Mouse (Mus musculus): ENCODE data around the gene Ctnnbl1. TPM values are rescaled to one million over a fixed set of nuclear protein-coding genes. Genes with fewer than 3 reads are reported as not detected.

Gene Ctnnbl1
- total RNA-seq, 2 experiments from 2014 or later: 9.7 to 12.8 TPM

DNA sequence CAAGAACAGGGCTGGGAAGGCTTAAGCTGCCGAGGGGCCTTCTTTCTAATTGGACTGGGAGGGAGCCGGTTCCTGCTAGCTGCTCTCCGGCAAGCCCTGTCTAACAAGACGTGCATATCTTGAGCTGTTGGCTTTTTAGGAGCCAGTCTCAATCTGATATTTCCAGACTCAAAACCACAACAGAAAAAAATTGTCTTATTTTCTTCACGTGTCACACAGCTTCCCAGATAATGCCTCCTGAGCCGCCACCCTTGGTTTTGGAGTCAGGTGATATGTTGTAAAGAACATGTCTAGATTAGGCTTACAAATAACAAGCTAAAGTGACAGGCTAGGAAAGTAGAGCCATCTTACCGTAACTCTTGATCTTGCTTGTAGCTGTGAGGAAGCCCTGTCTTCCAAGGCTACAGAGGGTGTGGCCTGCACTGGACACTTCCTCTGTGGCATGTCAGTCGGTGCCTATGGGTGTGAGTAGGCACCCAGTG lies 56.7 kb downstream of the Ctnnbl1 start:
- no peak for DNase-seq

DNA sequence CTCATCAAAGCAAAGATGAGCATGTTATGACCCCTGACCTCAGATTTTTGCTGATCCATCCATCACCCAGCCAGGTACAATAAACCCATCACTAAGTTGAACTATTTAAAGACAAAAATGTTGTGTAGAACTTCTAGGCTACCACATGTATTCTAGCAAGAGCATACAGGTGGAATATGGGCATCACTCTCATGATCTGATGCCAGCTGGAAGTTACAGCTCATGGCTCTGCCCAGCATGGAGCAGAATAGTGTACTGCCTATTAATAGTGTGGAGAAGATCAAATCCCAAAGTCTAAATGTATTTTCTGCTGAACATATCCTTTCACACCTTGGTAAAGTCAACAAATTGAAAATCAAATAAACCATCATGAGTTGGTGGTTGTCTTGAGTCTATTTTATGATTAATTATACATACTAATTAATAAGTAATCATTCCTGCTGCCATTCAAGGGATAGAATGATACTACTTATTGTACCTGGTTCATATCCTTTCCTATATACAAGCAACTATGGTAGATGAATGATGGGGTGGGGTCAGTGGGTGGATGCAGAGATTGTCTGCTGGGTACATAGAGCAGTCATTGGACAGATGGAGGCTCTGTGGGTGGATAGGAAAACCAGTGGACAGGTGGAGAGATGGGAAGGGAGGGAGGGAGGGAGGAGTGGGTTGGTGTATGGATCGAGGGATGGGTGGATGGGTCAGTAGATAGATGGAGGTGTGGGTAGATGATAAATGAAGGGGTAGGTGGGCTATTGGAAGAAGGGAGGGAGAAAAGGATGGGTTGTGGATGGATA lies 58.6 kb downstream of the Ctnnbl1 start:
- DNase-seq: no peak

DNA sequence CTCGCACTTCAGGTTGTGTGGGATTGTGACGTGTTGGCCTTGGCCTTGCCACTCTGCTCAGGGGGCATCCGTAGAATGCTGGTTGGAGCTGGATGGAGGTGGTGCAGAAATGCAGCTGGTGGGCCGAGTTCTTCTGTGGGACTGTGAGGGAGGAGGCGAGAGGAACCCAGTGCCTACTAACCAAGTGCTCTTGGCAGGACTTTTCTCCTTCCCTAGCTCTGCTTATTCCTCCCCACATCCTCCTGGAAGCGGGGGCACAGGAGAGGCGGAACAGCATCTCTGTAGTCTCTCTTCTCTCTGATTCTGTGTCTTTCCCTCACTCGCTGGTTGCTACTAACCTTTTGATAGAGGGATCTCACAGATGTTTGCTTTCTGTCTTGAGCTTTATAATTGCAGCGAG lies 62.3 kb downstream of the Ctnnbl1 start:
- no peak for DNase-seq

DNA sequence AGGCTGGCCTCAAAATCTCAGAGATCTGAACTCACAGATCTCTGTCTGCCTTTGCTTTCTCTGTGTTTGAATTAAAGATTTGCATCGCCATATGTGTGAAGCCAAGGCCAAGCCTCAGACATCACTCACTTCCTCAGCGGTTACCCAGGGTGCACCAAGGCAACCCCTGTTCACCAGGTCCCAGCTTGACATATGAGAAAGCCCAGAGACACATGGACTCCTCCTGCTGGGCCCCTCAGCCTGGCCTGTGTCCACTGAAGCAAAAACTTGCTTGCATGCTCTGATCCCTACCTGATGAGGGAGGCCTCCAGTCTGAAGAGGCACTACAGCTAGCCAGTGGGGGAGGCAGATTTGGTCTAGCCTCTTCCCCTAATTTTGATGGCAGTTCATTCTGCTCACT lies 63.1 kb downstream of the Ctnnbl1 start:
- no peak for DNase-seq

DNA sequence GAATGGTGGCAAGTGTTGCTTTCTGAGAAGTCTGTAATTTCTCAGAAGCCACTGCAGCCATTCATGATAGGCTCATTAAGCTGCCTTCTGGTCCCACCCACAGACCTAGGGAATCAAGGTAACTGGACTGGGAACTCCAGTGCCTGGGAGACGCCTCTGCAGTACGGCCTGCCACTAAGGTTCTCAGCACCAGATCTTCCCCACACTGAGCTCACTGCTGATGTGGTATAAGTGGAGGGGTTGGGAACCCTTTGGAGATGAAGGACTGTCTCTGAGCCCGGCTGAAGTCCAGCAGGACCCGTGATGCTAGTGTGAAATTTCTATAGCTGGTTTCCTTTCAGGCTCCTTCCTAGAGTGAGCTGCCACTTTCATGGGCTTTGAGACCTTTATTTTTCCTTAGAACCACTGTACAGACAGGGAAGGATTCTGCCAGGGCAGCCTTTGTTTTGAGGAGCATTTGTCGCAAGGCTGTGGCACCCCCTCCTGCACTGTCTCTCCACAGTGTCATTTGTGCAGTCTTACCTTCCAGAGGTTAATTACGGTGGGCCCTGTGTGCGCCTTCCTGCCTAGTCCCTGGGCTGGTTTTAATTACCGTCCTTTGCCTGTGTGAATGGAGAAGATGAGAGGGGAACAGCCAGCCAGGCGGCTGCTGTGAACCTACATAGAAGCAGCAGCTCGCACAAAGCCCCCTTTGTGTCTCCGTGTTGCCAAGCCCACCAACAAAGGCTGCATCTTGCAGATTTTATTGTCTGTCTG lies 63.7 kb downstream of the Ctnnbl1 start:
- DNase-seq: no peak

DNA sequence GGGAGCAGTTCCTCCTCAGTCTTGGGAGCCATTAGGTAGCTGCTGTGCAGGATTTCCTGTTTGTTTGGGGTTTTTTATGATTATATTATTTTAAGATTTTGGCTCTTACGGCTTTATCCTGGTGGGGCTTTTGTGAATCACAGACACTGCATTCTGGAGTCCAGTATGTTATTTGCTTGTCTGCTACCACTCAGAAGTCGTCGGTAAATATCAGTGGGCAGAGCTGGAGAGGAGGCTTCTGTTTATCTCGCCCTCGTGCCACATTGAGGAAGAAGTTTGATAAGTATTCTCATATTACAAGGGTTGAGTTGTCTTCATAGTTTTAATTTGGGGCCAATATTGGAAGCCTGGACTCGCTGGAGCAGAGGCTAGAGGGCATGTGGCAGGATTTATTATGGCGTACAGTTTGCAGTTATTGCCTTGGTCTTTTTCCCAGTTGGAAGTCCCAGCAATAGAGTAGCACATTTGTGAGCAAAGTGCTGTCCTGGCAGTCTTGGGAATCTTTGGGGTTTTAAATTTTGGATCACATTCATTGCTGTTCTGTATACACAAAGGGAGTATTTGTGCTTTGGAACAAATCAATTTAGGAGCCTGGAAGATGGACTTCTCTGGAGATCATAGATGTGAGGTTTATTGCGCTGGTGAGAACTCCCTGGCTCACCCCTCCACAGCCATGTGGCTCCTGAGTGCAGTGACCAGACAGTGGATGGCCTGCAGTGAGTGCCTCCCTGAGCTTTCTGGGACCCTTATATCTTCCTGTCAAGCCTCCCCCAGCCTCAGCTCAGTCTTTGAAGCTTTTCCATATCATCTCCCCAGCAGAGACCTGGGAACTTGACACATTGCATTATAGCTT lies 64.5 kb downstream of the Ctnnbl1 start:
- no peak for DNase-seq

DNA sequence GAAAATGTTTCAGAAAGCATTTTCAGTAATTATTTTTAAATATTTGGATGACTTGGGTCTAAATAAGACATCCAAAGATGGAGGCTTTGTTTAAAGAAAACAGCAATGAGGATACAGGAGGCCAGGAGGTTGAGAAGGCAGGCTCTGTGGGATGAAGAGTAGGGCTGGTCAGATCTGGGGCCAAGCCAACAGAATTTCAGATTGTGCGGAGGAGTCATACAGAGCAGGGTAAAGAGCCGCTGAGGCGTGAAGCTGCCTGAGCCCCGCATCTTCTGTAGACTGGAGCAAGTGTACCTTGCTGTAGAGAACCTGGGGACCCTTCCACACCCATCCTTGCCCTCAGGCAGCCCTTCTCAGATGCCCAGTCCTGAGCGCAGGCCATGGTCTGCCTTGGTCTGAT lies 65.5 kb downstream of the Ctnnbl1 start:
- no peak for DNase-seq

DNA sequence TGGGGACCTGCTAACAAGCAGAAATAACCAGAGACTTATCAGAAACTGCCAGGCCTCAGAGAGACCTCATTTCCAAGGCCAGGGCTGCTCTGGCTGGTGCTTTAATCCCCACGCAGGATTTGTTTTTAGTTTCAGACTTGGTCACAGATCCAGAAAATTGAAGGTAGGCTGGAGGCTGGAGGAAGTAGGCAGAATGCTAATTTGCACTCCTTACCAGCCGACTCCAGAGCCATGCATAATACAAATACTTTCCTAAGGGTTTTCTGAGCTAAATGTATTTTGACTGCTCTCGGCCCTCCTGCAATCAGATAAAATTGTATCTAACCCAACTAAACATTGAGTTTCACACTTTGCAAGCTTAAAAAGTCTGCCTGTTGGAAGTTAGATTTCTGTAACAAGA lies 67.2 kb downstream of the Ctnnbl1 start:
- no peak for DNase-seq

DNA sequence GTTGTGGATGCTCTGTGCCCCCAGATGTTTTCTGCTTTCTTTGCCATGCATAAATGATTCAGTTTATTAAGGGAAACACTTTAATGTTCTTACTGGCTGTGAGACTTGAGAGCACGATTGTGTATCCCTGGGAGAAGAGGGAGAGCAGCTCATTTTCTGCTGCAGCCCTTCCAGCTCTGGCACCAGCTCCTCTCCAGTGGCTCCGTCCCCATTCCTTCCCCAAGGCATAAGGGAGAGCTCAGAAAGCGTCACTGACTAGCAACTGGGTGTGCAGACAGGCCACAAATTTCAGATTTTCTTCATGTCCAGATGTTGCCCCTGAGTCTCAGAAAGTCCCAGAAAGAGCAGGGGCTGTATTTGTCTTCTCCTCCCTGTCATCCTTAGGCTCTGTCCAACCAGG lies 67.9 kb downstream of the Ctnnbl1 start:
- DNase-seq: no peak

DNA sequence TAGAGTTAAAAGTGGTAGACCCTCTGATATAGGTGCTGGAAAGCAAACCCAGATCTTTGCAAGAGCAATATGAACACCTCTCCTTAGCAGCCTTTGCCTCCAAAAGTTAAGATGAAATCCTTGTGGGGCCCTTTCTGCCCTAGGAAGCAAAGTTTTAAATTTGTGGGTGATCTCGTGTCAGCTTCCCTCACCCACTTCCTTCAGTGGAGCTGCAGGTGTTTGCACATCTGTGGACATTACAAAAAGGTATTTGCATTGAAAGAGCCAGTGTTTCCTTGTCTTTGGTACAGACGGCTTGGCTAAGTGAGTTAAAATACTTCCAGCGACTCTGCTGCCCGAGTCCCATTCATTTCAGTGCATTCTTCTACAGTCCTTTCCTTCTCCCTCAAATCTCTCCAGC lies 69.9 kb downstream of the Ctnnbl1 start:
- DNase-seq: no peak

DNA sequence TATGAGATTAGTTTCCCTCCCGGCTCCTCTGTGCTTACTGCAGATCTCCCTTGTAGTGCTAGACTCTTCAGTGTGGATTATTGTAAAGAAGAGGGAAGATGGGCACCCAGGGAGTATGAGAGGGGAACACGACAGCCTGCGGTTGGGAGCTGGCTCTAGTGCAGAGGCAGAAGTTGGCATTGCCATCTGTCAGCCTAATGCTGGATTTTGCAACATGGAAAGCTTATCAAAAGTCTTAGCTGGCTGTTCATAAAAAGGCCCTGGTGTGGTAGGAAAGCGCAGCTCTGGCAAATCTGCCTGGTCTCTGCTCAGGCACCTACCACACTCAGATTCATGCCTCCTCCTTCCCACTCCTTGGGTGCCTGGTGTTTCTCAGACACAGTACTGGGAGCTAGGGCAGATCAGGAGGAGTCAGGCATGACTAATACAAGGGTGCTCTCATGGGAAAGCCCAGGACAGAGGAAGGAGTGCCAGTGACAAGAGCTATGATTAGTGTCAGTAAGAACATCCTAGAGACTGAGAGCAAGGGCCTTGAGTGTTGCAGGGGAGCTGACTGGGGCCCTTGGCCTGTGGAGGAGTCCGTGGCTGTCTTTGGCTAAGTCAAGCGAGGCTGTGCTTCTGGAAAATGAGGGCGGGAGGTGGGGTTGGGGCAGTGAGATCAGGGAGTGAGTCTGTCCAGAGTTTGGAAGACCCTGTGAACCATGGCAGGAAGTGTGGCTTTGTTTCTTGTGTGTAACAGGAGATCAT lies 70.6 kb downstream of the Ctnnbl1 start:
- no peak for DNase-seq

DNA sequence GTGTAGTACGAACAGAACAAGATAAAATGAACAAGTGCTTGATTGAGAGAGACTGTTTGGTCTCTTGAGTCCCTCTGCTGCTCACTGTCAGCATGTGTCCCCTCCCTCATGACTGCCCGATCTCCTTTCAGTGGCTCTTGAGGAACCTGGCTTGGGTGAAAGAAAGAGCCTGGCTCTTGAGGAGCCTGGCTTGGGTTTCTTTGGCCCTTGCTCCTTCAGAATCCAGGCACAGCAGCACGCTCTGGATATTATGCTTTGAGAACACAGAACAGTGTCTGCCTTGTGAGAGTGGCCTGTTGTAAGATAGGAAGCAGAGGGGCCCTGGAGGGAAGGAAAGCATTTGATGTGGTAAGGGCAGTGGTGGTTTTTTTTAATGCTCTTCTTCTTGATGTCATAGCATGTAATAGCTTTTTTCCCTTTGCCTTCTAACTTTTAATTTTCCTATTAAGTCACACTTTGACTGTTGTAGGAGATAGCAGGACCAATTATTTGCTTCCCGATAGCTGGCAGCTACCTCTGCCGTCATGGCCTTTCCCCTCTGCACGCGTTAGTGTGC lies 71.2 kb downstream of the Ctnnbl1 start:
- no peak for DNase-seq

DNA sequence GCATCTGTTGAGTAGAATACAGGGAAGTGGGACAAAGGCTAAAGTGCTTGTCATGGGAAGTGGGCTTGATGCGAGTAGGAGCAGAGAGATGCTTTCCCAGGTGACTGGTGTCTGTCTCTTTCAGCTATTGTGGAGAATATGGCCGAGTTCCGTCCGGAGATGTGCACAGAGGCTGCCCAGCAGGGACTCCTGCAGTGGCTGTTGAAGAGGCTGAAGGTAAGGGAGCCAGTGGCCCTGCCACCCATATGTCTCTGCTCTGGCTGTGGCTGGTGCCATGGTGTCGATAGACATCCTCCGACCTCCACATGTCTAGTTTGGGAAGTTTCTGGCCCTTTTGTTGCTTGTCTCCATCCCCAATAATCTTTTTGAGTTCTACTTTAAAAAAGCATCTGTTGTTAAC lies 72.1 kb downstream of the Ctnnbl1 start:
- DNase-seq: no peak

DNA sequence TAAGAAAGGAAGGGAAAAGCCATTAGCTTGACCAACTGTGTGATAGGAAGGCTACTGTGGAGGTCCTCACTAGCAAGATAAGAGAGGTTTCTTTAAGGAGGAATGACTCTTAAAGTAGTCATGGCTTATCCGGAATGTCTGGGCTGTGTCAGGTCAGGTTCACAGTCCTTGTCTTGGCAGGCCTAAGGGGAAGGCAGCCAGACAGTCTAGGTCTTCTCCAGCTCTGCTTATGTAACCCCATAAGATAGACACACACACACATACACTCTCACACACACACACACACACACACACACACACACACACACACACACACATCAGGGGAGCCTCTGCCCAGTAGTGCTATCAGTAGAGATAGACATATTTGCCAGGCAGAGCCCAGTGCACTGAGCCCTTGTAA lies 73.5 kb downstream of the Ctnnbl1 start:
- DNase-seq: no peak

DNA sequence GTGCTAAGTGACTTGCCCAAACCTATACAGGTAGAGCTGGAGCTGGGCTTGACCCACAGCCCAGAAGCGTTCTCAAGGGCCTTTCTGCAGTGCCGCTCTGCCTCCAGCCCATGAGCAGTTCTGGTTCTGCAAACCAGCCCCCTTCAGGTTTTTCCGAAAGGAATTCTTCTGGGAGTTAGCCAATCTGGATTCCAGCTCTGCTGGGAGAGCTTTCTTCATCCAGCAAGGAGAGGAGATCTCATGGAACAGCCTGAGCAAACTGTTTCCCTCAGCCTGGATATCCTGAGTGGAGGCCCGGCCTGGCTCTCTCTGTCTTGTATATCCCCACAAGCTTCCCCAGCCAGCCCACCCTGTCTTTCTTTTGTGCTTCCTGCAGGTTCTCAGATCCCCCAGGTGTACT lies 75.9 kb downstream of the Ctnnbl1 start:
- no peak for DNase-seq

DNA sequence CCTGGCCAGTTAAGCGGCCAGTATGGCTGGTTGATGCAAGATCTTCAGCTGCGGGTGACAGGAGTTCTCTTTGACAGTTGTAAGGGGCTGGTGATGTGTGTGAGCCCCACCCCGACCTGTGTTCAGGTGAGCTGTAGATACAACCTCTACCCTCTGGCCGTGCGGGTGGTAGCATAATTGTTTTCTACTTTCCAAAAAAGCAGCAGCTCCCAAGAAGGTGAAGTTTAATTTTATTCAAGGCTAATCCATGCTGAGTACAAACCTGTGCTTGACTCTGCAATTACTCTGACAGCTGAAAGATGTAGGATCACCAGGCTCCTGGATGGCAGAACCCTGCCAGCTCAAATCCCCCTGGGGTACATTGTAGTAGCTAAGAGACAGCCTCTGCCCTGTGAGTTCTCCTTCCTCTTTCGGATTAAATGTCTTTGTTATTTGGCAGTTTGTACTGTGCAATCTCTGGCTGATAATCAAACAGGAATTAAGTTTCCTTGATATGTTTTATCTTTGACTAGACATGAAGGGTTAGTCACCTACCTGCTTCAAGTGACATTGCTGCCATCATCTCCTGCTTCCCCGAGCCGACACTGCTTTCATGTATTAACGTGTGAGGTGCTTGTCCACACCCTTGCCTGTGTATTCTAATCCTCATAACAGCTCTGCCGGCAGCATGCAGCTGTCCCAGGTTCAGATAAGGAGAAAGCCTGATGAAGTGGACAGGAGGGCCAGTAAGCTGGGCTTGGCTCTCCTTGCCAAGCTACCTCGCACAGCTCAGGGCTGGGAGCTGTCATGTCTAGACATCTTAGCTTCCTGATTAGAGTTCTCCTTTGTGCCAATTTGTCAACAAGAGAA lies 77.1 kb downstream of the Ctnnbl1 start:
- no peak for DNase-seq

DNA sequence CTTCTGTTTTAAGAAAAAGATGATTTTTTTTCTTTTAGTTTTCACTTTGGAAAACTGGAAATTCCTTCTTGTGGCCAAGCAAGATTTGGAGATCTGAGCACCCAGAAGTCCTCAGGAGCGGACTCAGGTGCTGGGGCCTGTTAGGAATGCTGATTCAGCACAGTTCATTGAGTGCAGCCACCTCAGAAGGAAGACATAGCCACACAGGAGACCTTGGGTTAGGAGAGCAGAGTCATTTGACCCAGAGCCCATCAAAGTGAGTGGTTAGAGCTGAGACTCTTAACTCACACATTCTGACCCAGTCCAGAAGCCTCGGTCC lies 77.7 kb downstream of the Ctnnbl1 start:
- DNase-seq: no peak

DNA sequence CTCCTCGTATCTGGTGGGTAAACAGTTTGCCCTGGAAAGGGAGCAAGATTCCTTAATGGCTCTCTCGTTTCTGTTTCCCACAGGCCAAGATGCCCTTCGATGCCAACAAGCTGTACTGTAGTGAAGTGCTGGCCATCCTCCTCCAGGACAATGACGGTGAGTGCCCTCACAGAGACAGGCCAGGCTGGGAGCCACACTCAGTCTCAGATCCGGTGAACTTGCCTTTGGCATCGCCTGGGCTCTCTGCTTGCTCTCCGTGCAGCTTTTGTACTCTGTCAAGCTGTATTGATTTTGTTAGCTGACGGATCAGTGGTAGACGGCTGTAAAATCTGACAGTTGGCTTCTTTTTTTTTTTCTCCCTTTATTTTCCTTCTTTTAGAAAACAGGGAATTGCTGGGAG lies 80.5 kb downstream of the Ctnnbl1 start:
- no peak for DNase-seq

DNA sequence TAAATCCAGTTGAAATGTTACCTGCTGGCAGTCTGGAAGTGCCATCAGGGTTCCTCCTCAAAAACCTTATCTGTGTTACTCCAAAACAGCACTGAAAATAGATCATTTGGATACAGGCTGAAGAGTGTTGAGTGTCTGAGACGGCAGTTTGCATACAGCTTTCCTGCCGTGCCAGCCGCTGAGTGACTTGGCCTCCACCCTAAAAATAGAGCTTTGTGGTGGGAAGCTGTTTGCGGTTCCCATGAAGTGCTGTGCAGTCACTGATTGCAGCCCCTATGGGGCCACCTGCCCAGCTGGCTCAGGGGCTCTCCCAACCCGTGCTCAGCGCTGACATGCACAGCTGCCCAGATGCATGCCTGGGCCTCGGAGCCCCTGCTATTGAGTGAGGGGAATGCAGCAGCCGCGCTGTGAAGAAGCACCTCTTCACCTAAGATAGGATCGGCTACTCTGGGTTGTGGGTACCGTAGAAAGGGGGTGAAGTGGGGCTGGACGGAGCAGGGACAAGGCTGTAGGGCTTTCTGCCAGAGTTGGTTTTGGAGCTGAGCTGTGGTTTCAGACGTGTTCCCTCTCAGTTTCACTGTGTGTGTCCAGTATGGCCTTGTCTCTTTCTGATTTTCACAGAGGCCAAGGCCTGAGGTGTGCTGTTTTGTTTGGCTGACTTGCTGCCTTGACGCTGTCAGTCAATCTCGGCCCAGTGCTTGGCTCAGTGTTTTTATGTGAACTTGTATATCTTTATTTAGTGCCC lies 81.5 kb downstream of the Ctnnbl1 start:
- DNase-seq: no peak

DNA sequence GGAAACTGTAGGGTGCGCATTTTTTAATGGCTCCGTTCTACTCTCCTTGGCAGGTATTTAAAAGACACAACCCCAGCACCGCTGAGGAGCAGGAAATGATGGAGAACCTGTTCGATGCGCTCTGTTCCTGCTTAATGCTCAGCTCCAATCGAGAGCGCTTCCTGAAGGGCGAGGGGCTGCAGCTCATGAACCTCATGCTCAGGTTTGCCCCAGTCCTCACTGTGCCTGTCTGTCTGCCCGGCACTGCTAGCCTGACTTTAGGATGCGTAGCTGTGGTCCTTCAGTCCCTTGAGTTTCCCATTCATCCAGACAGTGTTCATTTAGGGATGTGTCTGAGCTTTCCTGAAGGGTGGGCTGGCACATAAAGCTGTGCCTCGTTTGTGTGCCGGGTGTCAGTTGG lies 82.2 kb downstream of the Ctnnbl1 start:
- no peak for DNase-seq
